Mouse (Mus musculus) liver, embryonic 14.5 days (tissue): ENCODE results near the gene Atf4. TPM values are rescaled to one million over a fixed set of nuclear protein-coding genes. Genes with fewer than 3 reads are reported as not detected.
A peak's percentile ranks its signal among the peaks of the same experiment; 100 is the strongest.

Source experiments
- ATAC-seq: fragments of 200-750 bp; cut with Nextera tagmentation; 2 replicates; pipeline ENCODE4 v1.8.0; 2017; ENCODE audit warnings: moderate number of reproducible peaks, mild to moderate bottlenecking, moderate library complexity; ENCODE audit not compliant: insufficient read depth
- DNase-seq, 3 experiments: peaks; one replicate each; pipeline ENCODE4 v3.0.0-alpha.2; 2012 to 2013; ENCODE audit warnings: low read depth in 3 of 3, low spot score in 3 of 3
- H3K27ac ChIP-seq: fragments of 300-500 bp; sonication (generic); 2 replicates; pipeline ENCODE4 v1.5.1; 2014; ENCODE audit warnings: moderate library complexity, mild to moderate bottlenecking, control low read depth, inconsistent platforms
- H3K27me3 ChIP-seq: fragments of 300-500 bp; sonication (generic); 2 replicates; pipeline ENCODE4 v1.6.1; 2014; ENCODE audit warnings: mild to moderate bottlenecking, low read length, moderate library complexity; ENCODE audit not compliant: control insufficient read depth, insufficient read depth
- H3K36me3 ChIP-seq: fragments of 300-500 bp; sonication (generic); replicated peaks from 2 replicates; pipeline ENCODE4 v1.6.1; 2014; ENCODE audit warnings: low read depth; ENCODE audit not compliant: control insufficient read depth, insufficient read depth
- H3K4me1 ChIP-seq, 2 experiments: fragments of 200-500 bp in 1 of 2; fragments of 300-500 bp in 1 of 2; sonication (generic) in 1 of 2; replicated peaks; 2 replicates each; pipeline ENCODE4 v1.6.1; 2012 to 2014; ENCODE audit warnings: antibody characterized with exemption in 1 of 2, inconsistent platforms in 1 of 2, low read length in 1 of 2; ENCODE audit not compliant: control insufficient read depth in 2 of 2, insufficient read depth in 2 of 2
- H3K4me2 ChIP-seq: fragments of 300-500 bp; sonication (generic); 2 replicates; pipeline ENCODE4 v1.6.1; 2014; ENCODE audit warnings: low read depth, mild to moderate bottlenecking, control low read depth, moderate library complexity
- H3K4me3 ChIP-seq, 2 experiments: fragments of 200-500 bp in 1 of 2; fragments of 300-500 bp in 1 of 2; sonication (generic) in 1 of 2; 2 replicates each; pipeline ENCODE4 v1.5.1; 2012 to 2014; ENCODE audit warnings: low read depth in 2 of 2, low read length in 2 of 2, mild to moderate bottlenecking in 2 of 2, control low read depth in 1 of 2, inconsistent platforms in 1 of 2, moderate library complexity in 1 of 2; ENCODE audit not compliant: insufficient read depth in 1 of 2
- H3K9ac ChIP-seq: fragments of 300-500 bp; sonication (generic); replicated peaks from 2 replicates; pipeline ENCODE4 v1.6.1; 2014; ENCODE audit warnings: mild to moderate bottlenecking, control low read depth, moderate library complexity
- H3K9me3 ChIP-seq: fragments of 300-500 bp; sonication (generic); 2 replicates; pipeline ENCODE4 v1.6.1; 2016; ENCODE audit warnings: low read length, mixed read lengths; ENCODE audit not compliant: control insufficient read depth
- CTCF ChIP-seq: IDR thresholded peaks from 2 replicates; pipeline ENCODE4 v1.5.1; 2016; ENCODE audit warnings: antibody characterized with exemption, low read depth, control low read depth
- EP300 ChIP-seq: IDR thresholded peaks from 2 replicates; pipeline ENCODE4 v1.6.1; 2016; ENCODE audit warnings: antibody characterized with exemption, low read depth
- WGBS: fragments of 180-500 bp; shearing (Covaris S2); extraction: QIAGEN DNeasy Blood & Tissue Kit; methylation state at CpG from one replicate; pipeline ENCODE4 v1.1.7; 2014; ENCODE audit not compliant: insufficient replicate concordance; 5-methylcytosine and 5-hydroxymethylcytosine counted together
- polyA plus RNA-seq, 2 experiments: library from polyadenylated mRNA; depleted of rRNA in 1 of 2; stranded (reverse) in 1 of 2; unstranded in 1 of 2; fragments of >200 nt; fragmentation: Nextera tagmentation in 1 of 2; extraction: Ambion mirVana in 1 of 2; gene quantifications; 2 replicates each; pipeline versions ENCODE4 v1.2.1 to v1.2.3; 2012 to 2014

Atf4 gene
- polyA plus RNA-seq, 2 experiments: 108 to 246 TPM

DNA sequence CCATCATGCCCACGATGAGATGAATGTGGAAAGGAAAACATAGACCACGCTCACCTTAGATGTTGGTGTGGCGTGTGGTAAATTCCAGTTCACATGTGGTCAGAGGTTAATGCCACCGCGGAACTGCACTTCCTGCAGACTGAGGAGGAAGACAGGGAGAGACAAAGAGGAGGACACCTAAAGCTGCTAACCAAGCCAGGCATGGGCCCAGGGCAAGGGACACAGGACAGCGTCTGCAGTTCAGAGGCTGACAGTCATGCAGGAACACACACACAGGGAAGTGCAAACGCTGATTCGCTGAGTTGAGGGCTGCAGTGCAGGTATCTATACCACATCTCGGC lies 38.5 kb upstream of the Atf4 start:
- Histone ChIP-seq H3K36me3 (no peaks in the 10 kb centered on the region), H3K4me2 (no peak overlapping the region), H3K9me3 (no peaks in the 10 kb centered on the region), H3K4me3 (no peak overlapping the region), H3K27ac (no peak overlapping the region), H3K9ac (no peak overlapping the region), H3K4me1 (peaks cover 0 to 12% of the 10 kb centered on the region in 2 experiments; a peak in 2 of 4 replicates), H3K27me3 (no peaks in the 10 kb centered on the region)
- TF ChIP-seq CTCF: no peak; the same call in 1 of the 2 replicates
- WGBS: 30% methylated on average over 9 of the region's 9 CpGs
- ATAC-seq (no peak), DNase-seq (no peak)

DNA sequence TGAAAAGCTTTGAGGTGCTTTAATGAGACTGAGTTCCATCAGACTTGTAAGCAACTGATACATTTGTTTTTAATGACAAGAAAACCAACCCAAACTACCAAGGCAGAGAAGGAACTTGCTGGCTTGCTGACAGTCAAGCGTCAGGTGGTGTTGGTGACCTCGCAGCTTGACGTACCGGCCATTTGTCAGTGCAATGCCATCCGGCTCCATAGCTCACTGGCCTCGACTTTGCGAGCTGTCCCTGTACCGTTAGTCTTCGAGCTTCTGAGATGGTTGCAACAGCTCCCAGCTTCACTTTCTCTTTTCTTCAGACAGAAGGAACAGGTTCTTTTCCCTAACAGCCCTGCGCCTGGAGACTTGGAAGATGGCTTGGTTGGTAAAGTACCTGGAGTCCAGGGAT lies 37.5 kb upstream of the Atf4 start:
- Histone ChIP-seq H3K4me1 (peaks cover 0 to 12% of the 10 kb centered on the region in 2 experiments; a peak in 2 of 4 replicates), H3K27me3 (no peaks in the 10 kb centered on the region), H3K9me3 (no peaks in the 10 kb centered on the region), H3K36me3 (no peaks in the 10 kb centered on the region), H3K9ac (no peak overlapping the region), H3K27ac (no peak overlapping the region), H3K4me2 (no peak overlapping the region), H3K4me3 (no peak overlapping the region)
- DNase-seq (no peak), ATAC-seq (no peak)
- TF ChIP-seq CTCF: no peak
- TF ChIP-seq EP300: no peak
- WGBS: 69% methylated on average over 10 of the region's 10 CpGs

GRCm38 (mm10) chr15:80219211-80219610 lies 35.8 kb upstream of the Atf4 start:
- no peak for TF ChIP-seq CTCF
- no peak for TF ChIP-seq EP300
- H3K9ac ChIP-seq: no peak overlapping the region
- peaks cover 0 to 10% of the 10 kb centered on the region in 2 experiments; a peak in 2 of 4 replicates for H3K4me1 ChIP-seq
- ATAC-seq: no peak
- no peak overlapping the region for H3K4me3 ChIP-seq
- no peak overlapping the region for H3K27ac ChIP-seq
- no peaks in the 10 kb centered on the region for H3K36me3 ChIP-seq
- DNase-seq: no peak
- no peaks in the 10 kb centered on the region for H3K9me3 ChIP-seq
- 7% methylated on average over 14 of the region's 14 CpGs for WGBS
- H3K27me3 ChIP-seq: no peaks in the 10 kb centered on the region
- peak overlapping the region; percentile 28 for H3K4me2 ChIP-seq

DNA sequence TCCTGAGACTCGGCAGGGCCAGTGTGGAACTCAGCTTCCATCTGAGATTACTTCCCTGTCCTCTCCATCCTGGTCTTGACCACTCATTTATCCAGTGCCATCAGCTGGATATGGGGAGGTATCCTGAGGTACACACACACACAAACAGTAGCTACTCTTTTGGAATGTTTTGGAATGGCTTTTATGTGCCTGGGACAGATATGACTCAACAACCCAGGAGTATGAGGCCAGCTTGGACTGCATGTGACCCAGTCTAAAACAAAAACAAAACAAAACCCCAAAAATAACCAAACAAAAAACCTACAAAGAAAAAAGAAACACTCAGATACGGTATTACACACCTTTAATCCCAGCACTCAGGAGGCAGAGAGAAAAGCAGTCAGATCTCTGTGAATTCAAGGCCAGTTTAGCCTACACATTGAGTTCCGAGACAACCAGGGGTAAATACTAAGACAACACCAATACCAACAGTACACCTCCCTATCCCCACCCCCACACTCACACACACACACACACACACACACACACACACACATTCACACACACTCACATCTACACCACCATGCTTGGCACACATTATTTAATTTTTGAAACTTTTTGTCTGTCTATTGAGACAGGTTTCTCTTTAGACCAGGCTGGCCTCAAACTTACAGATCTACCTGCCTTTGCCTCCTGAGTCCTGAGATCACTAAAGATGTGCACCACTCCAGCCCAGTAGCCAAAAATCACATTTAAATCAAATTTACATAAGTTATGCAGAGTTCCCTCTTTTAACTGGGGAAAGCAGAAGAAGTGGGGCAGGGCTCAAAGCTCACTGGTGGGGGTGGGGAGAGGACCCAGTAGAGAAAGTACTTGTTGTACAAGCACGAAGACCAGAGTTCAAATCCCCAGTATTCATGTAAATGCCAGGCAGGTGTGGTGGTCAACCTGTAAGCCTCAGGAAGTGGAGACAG lies 35.0 kb upstream of the Atf4 start:
- Histone ChIP-seq H3K9me3 (no peaks in the 10 kb centered on the region), H3K4me3 (no peak overlapping the region), H3K27me3 (no peaks in the 10 kb centered on the region), H3K27ac (no peak overlapping the region), H3K4me1 (peaks cover 0 to 10% of the 10 kb centered on the region in 2 experiments; a peak in 2 of 4 replicates), H3K36me3 (no peaks in the 10 kb centered on the region), H3K9ac (no peak overlapping the region), H3K4me2 (peak overlapping the region; percentile 28; the same call in 1 of the 2 replicates)
- no peak for ATAC-seq
- TF ChIP-seq CTCF (no peak), EP300 (no peak)
- no peak for DNase-seq
- WGBS: 45% methylated on average over 4 of the region's 4 CpGs

GRCm38 (mm10) chr15:80221031-80221430 lies 34.0 kb upstream of the Atf4 start:
- Histone ChIP-seq H3K27me3 (no peaks in the 10 kb centered on the region), H3K27ac (no peak overlapping the region), H3K4me2 (no peak overlapping the region), H3K4me3 (no peak overlapping the region), H3K9me3 (no peaks in the 10 kb centered on the region), H3K4me1 (peaks cover 0 to 10% of the 10 kb centered on the region in 2 experiments; a peak in 1 of 4 replicates), H3K9ac (no peak overlapping the region), H3K36me3 (no peaks in the 10 kb centered on the region)
- 50% methylated on average over 8 of the region's 8 CpGs for WGBS
- TF ChIP-seq EP300: no peak
- peak; percentile 10; the same call in 1 of the 2 replicates for TF ChIP-seq CTCF
- ATAC-seq (no peak), DNase-seq (no peak)
